Mouse (Mus musculus) ES-E14 (cell line): ENCODE data around the gene Hist1h2ak. TPM values are rescaled to one million over a fixed set of nuclear protein-coding genes. Genes with fewer than 3 reads are reported as not detected.
"Not testable (repeated sequence)": the region's sequence is repeated elsewhere in the genome, so short reads cannot be mapped to it uniquely, and the experiment has no call there.

Source experiments
- DNase-seq: peaks from one replicate; pipeline ENCODE4 v3.0.0-alpha.2; 2013; ENCODE audit warnings: low read depth, low spot score
- H3K27ac ChIP-seq: 2 replicates; pipeline ENCODE4 v1.5.1; 2012; ENCODE audit warnings: low read depth, mild to moderate bottlenecking, low read length, moderate library complexity, mixed read lengths; ENCODE audit not compliant: poor library complexity, insufficient read depth, severe bottlenecking
- H3K36me3 ChIP-seq: 2 replicates; pipeline ENCODE4 v1.6.1; 2012; ENCODE audit warnings: mild to moderate bottlenecking, low read length, moderate library complexity, mixed read lengths; ENCODE audit not compliant: control insufficient read depth, poor library complexity, insufficient read depth, severe bottlenecking
- H3K4me1 ChIP-seq, 2 experiments: fragments of 150-350 bp in 1 of 2; sonication (generic) in 1 of 2; 2 replicates each; pipeline ENCODE4 v1.6.1; 2012; ENCODE audit warnings: low read length in 2 of 2, mild to moderate bottlenecking in 1 of 2, mixed read lengths in 1 of 2; ENCODE audit not compliant: control insufficient read depth in 2 of 2, insufficient read depth in 2 of 2, poor library complexity in 1 of 2
- H3K4me3 ChIP-seq, 2 experiments: fragments of 150-350 bp in 1 of 2; sonication (generic) in 1 of 2; 2 replicates each; pipeline ENCODE4 v1.5.1; 2012; ENCODE audit warnings: low read length in 2 of 2, low read depth in 1 of 2, mild to moderate bottlenecking in 1 of 2, mixed read lengths in 1 of 2; ENCODE audit not compliant: insufficient read depth in 1 of 2, poor library complexity in 1 of 2, severe bottlenecking in 1 of 2
- H3K9ac ChIP-seq: 2 replicates; pipeline ENCODE4 v1.6.1; 2012; ENCODE audit warnings: low read depth, mild to moderate bottlenecking, low read length, mixed read lengths; ENCODE audit not compliant: poor library complexity, insufficient read depth, severe bottlenecking
- H3K9me3 ChIP-seq: fragments of 150-350 bp; sonication (generic); 2 replicates; pipeline ENCODE4 v1.6.1; 2012; ENCODE audit warnings: low read depth, mild to moderate bottlenecking, low read length; ENCODE audit not compliant: control insufficient read depth, insufficient read depth
- CHD2 ChIP-seq: IDR thresholded peaks from 2 replicates; pipeline ENCODE4 v1.6.1; 2014; ENCODE audit warnings: mild to moderate bottlenecking, low read depth, low read length, inconsistent platforms
- HCFC1 ChIP-seq: IDR thresholded peaks from 2 replicates; pipeline ENCODE4 v1.6.1; 2012; ENCODE audit warnings: low read length, inconsistent platforms, borderline replicate concordance; ENCODE audit not compliant: insufficient read depth
- MAFK ChIP-seq: IDR thresholded peaks from 2 replicates; pipeline ENCODE4 v1.6.1; 2014; ENCODE audit warnings: mild to moderate bottlenecking, low read depth, low read length, inconsistent platforms; ENCODE audit not compliant: insufficient read depth
- ZC3H11A ChIP-seq: IDR thresholded peaks from 2 replicates; pipeline ENCODE4 v1.6.1; 2012; ENCODE audit warnings: low read depth, mild to moderate bottlenecking, inconsistent platforms, low read length, borderline replicate concordance
- ZNF384 ChIP-seq: IDR thresholded peaks from 2 replicates; pipeline ENCODE4 v1.6.1; 2012; ENCODE audit warnings: low read depth, low read length, inconsistent platforms
- in situ Hi-C, 2 experiments: fragments of 600-800 bp; cut with MboI; formaldehyde crosslinking; loops; one replicate each; pipeline ENCODE4 v1.15.1; 2025; ENCODE audit warnings: low sequenced_read_pairs in 2 of 2, inconsistent platforms in 1 of 2; ENCODE audit not compliant: unreplicated experiment in 2 of 2
- total RNA-seq: library from RNA; depleted of rRNA; stranded (reverse); fragments of 300-350 nt; gene quantifications from 2 replicates; pipeline ENCODE4 v1.2.3, GENCODE M21; 2012; rRNA removed

Gene Hist1h2ak
- 1,029 and 1,218 TPM in 2 replicates for total RNA-seq

GRCm38 (mm10) chr13:21753524-21754285 lies at the start of gene Hist1h2ak, which contains the start of gene Hist1h2bn:
TSS of gene Hist1h2ak (minus strand) at chr13:21753827.
TSS of gene Hist1h2bn (plus strand) at chr13:21754123.
- DNase-seq, result peak; percentile 79
- peak within 1 kb of the TSS; percentile 60 to 68 for H3K4me3 ChIP-seq
- H3K36me3 ChIP-seq, H3K4me1 ChIP-seq, in situ Hi-C loops, H3K9me3 ChIP-seq: not testable (repeated sequence)
- TF ChIP-seq CHD2, result peak; percentile 88; the same call in 1 of the 2 replicates
- H3K9ac ChIP-seq, result peak within 1 kb of the TSS; percentile 80
- peak within 1 kb of the TSS; percentile 85 for H3K27ac ChIP-seq

- H3K4me3 ChIP-seq, H3K9me3 ChIP-seq, H3K9ac ChIP-seq, in situ Hi-C loops, H3K4me1 ChIP-seq, H3K36me3 ChIP-seq, DNase-seq, H3K27ac ChIP-seq: not testable (repeated sequence)
Measured at GRCm38 (mm10) chr13:21803058-21803457, 49.4 kb upstream of the Hist1h2ak start.

- H3K36me3 ChIP-seq, H3K9me3 ChIP-seq, DNase-seq, H3K4me1 ChIP-seq, H3K9ac ChIP-seq, in situ Hi-C loops, H3K27ac ChIP-seq, H3K4me3 ChIP-seq: not testable (repeated sequence)
Measured at GRCm38 (mm10) chr13:21797163-21797562, 43.5 kb upstream of the Hist1h2ak start.

GRCm38 (mm10) chr13:21795584-21795983 lies 42.0 kb upstream of the Hist1h2ak start:
- Histone ChIP-seq H3K9me3 (no peaks in the 10 kb centered on the region), H3K36me3 (no peaks in the 10 kb centered on the region), H3K4me3 (no peak overlapping the region), H3K9ac (no peak overlapping the region), H3K4me1 (peaks cover 5% of the 10 kb centered on the region in 2 experiments; a peak in 2 of 4 replicates), H3K27ac (no peak overlapping the region)
- in situ Hi-C loops, result no loop called here
- DNase-seq, result no peak
- 0 out of 2 replicates have a peak, but pooled peaks have one; percentile 17 for TF ChIP-seq MAFK
- no peak for TF ChIP-seq ZC3H11A

DNA sequence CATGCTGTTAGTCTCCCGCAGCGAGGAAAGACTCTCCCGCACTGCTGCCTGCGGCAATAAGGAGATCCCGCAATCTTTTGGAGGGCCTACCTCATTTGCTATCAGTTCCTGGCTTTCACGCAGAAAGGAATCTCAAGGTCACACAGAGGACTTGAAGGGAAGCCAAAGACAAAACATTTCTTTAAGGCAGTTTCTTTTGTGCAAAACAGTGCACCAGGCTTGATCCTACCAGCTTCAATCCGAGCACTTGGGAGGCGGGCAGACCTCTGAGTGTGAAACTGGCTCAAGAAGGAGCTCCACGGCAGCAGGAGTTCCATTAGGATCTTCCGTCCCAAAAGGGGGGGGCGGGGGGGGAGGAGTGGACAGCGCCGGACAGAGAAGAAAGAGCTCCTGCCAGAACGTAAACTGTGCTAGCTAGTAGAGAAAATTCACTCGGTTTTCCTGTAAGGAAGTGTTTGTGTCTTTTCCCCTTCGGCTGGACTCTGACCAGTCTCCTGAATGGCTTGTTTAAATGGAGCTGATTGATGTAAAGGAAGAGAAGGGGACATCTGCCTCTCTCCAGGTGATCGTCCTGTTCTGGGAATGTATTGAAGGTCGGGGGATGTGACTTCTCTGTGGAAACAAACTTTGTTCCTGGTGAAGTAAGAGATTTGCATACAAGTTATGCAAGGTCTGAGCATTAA lies 37.1 kb upstream of the Hist1h2ak start:
- H3K4me3 ChIP-seq, result peak overlapping the region; percentile 8 to 19; a peak in 2 of 4 replicates
- H3K27ac ChIP-seq, result peak overlapping the region; percentile 64; the same call in 1 of the 2 replicates
- in situ Hi-C loops, result no loop called here
- peak; percentile 59 for DNase-seq
- H3K9ac ChIP-seq, result peak overlapping the region; percentile 20; the same call in 1 of the 2 replicates
- no peaks in the 10 kb centered on the region for H3K36me3 ChIP-seq
- TF ChIP-seq ZC3H11A (no peak), ZNF384 (no peak), HCFC1 (no peak), MAFK (no peak)
- no peaks in the 10 kb centered on the region for H3K9me3 ChIP-seq
- H3K4me1 ChIP-seq, result peaks cover 7% of the 10 kb centered on the region in 2 experiments; a peak in 3 of 4 replicates
